Mouse (Mus musculus) heart, embryonic 12.5 days (tissue): ENCODE results near the gene Fmo6. TPM values are rescaled to one million over a fixed set of nuclear protein-coding genes. Genes with fewer than 3 reads are reported as not detected.

Experiments used
- ATAC-seq: fragments of 200-750 bp; cut with Nextera tagmentation; 2 replicates; pipeline ENCODE4 v1.8.0; 2017; ENCODE audit warnings: moderate TSS enrichment, moderate library complexity; ENCODE audit not compliant: insufficient number of reproducible peaks, low FRiP score
- H3K27ac ChIP-seq: fragments of 300-500 bp; sonication (generic); 2 replicates; pipeline ENCODE4 v1.5.1; 2016; ENCODE audit warnings: mild to moderate bottlenecking, moderate library complexity; ENCODE audit not compliant: poor library complexity, severe bottlenecking
- H3K27me3 ChIP-seq: fragments of 300-500 bp; sonication (generic); replicated peaks from 2 replicates; pipeline ENCODE4 v1.6.1; 2016; ENCODE audit warnings: mild to moderate bottlenecking, moderate library complexity
- H3K36me3 ChIP-seq: fragments of 300-500 bp; sonication (generic); 2 replicates; pipeline ENCODE4 v1.6.1; 2016; ENCODE audit warnings: mild to moderate bottlenecking, moderate library complexity
- H3K4me1 ChIP-seq: fragments of 300-500 bp; sonication (generic); replicated peaks from 2 replicates; pipeline ENCODE4 v1.6.1; 2016; ENCODE audit warnings: mild to moderate bottlenecking
- H3K4me2 ChIP-seq: fragments of 300-500 bp; sonication (generic); 2 replicates; pipeline ENCODE4 v1.6.1; 2016; ENCODE audit warnings: mild to moderate bottlenecking, moderate library complexity
- H3K4me3 ChIP-seq: fragments of 300-500 bp; sonication (generic); 2 replicates; pipeline ENCODE4 v1.5.1; 2016; ENCODE audit warnings: mild to moderate bottlenecking
- H3K9ac ChIP-seq: fragments of 300-500 bp; sonication (generic); 2 replicates; pipeline ENCODE4 v1.6.1; 2016; ENCODE audit warnings: mild to moderate bottlenecking, moderate library complexity
- H3K9me3 ChIP-seq: fragments of 300-500 bp; sonication (generic); replicated peaks from 2 replicates; pipeline ENCODE4 v1.6.1; 2016; ENCODE audit warnings: mild to moderate bottlenecking, moderate library complexity
- WGBS: fragments of 180-500 bp; shearing (Covaris S2); methylation state at CpG from one replicate; pipeline ENCODE4 v1.1.7; 2016; 5-methylcytosine and 5-hydroxymethylcytosine counted together
- polyA plus RNA-seq: library from polyadenylated mRNA; unstranded; fragments of >200 nt; fragmentation: Nextera tagmentation; extraction: Ambion mirVana; gene quantifications from 2 replicates; pipeline ENCODE4 v1.2.1, GENCODE M21; 2016

Gene Fmo6
- not detected in 2 replicates for polyA plus RNA-seq

- Histone ChIP-seq H3K9me3 (no peaks in the 10 kb centered on the region), H3K27ac (no peak within 1 kb of the TSS), H3K36me3 (no peaks in the 10 kb centered on the region), H3K4me1 (no peaks in the 10 kb centered on the region), H3K9ac (no peak within 1 kb of the TSS), H3K4me2 (no peak within 1 kb of the TSS), H3K27me3 (no peaks in the 10 kb centered on the region), H3K4me3 (no peak within 1 kb of the TSS)
- 80% methylated on average over 6 of the region's 6 CpGs for WGBS
- no peak for ATAC-seq
Measured at GRCm38 (mm10) chr1:162937415-162937814, at the start of gene Fmo6. Gene Fmo6 (minus strand): TSS chr1:162937515.

DNA sequence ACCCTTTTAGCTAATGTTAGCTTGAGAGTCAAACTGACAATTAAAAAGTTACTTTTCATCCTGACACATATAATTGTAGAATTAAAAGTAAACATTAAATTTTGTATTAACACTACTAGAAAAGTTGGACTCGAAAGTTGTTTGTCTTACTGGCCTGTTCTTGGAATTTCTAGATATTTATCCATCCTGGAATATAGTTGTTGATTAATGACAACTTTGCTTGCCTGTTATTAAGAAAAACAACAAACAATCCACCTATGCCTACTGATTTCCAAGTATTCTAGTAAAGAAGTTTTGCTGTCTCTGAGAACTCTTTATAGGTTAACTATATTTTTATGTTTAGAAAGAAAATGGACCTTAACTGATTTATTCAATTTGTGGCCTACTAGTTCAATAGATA is 49.5 kb upstream of the Fmo6 start:
- no peaks in the 10 kb centered on the region for H3K4me1 ChIP-seq
- 77% methylated on average over 1 of the region's 1 CpGs for WGBS
- H3K36me3 ChIP-seq = no peaks in the 10 kb centered on the region
- no peaks in the 10 kb centered on the region; the same call in 1 of the 2 replicates for H3K9me3 ChIP-seq
- H3K4me2 ChIP-seq = no peak overlapping the region
- H3K9ac ChIP-seq = no peak overlapping the region
- no peak overlapping the region for H3K27ac ChIP-seq
- no peaks in the 10 kb centered on the region for H3K27me3 ChIP-seq
- no peak overlapping the region for H3K4me3 ChIP-seq
- ATAC-seq = no peak

DNA sequence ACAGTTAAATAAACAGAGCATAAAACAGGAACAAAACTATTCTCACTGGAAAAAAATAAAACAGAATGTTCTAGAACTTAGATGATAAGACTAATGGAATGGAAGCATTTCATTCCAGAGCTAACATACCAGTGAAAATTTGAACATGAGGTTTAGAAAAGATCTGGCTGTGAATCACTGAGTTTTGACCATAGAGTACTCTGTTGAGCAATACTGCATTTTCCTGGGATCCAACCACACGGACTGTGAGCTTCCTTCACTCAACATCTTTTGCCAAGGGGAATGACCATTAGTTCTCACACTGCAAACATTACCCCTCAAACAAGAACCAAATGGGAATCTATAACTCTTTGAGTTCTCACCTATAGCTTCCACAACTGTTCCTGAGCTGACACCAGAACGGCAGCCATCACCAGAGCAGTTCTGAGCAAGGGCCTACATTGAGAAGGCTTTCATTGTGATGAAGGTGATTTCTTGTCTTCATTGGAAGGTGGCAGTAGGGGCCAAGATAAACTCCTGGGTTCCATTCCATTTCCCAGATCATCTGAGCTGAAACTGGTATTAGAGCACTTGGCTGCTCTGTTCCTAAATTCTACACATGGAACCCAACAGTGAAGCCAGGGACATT is 48.9 kb upstream of the Fmo6 start:
- no peaks in the 10 kb centered on the region; the same call in 1 of the 2 replicates for H3K9me3 ChIP-seq
- 69% methylated on average over 2 of the region's 2 CpGs for WGBS
- H3K27me3 ChIP-seq = no peaks in the 10 kb centered on the region
- H3K27ac ChIP-seq = no peak overlapping the region
- H3K9ac ChIP-seq = no peak overlapping the region
- no peak overlapping the region for H3K4me2 ChIP-seq
- no peaks in the 10 kb centered on the region for H3K4me1 ChIP-seq
- H3K4me3 ChIP-seq = no peak overlapping the region
- no peaks in the 10 kb centered on the region for H3K36me3 ChIP-seq
- ATAC-seq = no peak

- Histone ChIP-seq H3K27me3 (no peaks in the 10 kb centered on the region), H3K4me2 (no peak within 1 kb of the TSS), H3K9me3 (no peaks in the 10 kb centered on the region), H3K4me1 (no peaks in the 10 kb centered on the region), H3K4me3 (no peak within 1 kb of the TSS), H3K36me3 (no peaks in the 10 kb centered on the region), H3K27ac (no peak within 1 kb of the TSS), H3K9ac (no peak within 1 kb of the TSS)
- no peak for ATAC-seq
- WGBS = 53% methylated on average over 1 of the region's 1 CpGs
Measured at GRCm38 (mm10) chr1:162984428-162984827, 47.1 kb upstream of the Fmo6 start, which contains the start of gene Fmo3. Gene Fmo3 (minus strand): TSS chr1:162984528.

- H3K4me2 ChIP-seq = no peak overlapping the region
- no peak overlapping the region for H3K27ac ChIP-seq
- H3K4me1 ChIP-seq = no peaks in the 10 kb centered on the region
- no peak overlapping the region for H3K9ac ChIP-seq
- 59% methylated on average over 2 of the region's 2 CpGs for WGBS
- H3K9me3 ChIP-seq = no peaks in the 10 kb centered on the region
- no peak for ATAC-seq
- H3K36me3 ChIP-seq = no peaks in the 10 kb centered on the region
- H3K4me3 ChIP-seq = no peak overlapping the region
- no peaks in the 10 kb centered on the region for H3K27me3 ChIP-seq
Measured at GRCm38 (mm10) chr1:162963556-162963955, 26.2 kb upstream of the Fmo6 start.

DNA sequence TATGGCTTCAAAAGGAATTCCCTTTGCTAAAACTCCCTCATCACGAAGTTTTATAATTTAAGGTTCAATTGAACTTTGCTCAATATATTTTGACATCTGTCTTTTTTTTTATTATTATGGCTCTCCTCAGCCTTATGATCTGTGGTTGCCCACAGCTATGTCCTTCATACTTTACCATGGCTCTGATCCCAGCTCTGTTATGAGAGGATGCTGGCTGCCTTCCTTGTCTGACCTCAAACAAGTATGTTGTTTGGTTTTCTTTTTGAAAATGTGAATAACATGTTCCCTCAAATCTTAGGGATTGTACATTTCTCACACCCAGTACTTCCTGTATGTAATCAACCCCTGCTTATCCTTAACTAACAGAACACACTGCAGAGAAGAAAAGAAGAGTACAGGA is 20.1 kb upstream of the Fmo6 start:
- Histone ChIP-seq H3K36me3 (no peaks in the 10 kb centered on the region), H3K27ac (no peak overlapping the region), H3K4me1 (no peaks in the 10 kb centered on the region; the same call in 1 of the 2 replicates), H3K4me2 (no peak overlapping the region), H3K9me3 (no peaks in the 10 kb centered on the region), H3K27me3 (no peaks in the 10 kb centered on the region), H3K4me3 (no peak overlapping the region), H3K9ac (no peak overlapping the region)
- WGBS = 79% methylated on average over 1 of the region's 1 CpGs
- ATAC-seq = no peak

- Histone ChIP-seq H3K27me3 (no peaks in the 10 kb centered on the region), H3K4me1 (no peaks in the 10 kb centered on the region; the same call in 1 of the 2 replicates), H3K4me2 (no peak overlapping the region), H3K27ac (no peak overlapping the region), H3K4me3 (no peak overlapping the region), H3K9me3 (no peaks in the 10 kb centered on the region), H3K36me3 (no peaks in the 10 kb centered on the region), H3K9ac (no peak overlapping the region)
- whole genome bisulfite sequencing = 56% methylated on average over 2 of the region's 2 CpGs
- no peak for ATAC-seq
Measured at GRCm38 (mm10) chr1:162953079-162953478, 15.8 kb upstream of the Fmo6 start.

- Histone ChIP-seq H3K36me3 (no peaks in the 10 kb centered on the region), H3K4me2 (no peak overlapping the region), H3K9me3 (no peaks in the 10 kb centered on the region), H3K9ac (no peak overlapping the region), H3K4me3 (no peak overlapping the region), H3K4me1 (no peaks in the 10 kb centered on the region; the same call in 1 of the 2 replicates), H3K27me3 (no peaks in the 10 kb centered on the region), H3K27ac (no peak overlapping the region)
- ATAC-seq = no peak
- 76% methylated on average over 1 of the region's 1 CpGs for WGBS
Measured at GRCm38 (mm10) chr1:162949763-162950162, 12.4 kb upstream of the Fmo6 start.

GRCm38 (mm10) chr1:162947934-162948333 is 10.6 kb upstream of the Fmo6 start:
- WGBS = 86% methylated on average over 6 of the region's 6 CpGs
- H3K27ac ChIP-seq = no peak overlapping the region

DNA sequence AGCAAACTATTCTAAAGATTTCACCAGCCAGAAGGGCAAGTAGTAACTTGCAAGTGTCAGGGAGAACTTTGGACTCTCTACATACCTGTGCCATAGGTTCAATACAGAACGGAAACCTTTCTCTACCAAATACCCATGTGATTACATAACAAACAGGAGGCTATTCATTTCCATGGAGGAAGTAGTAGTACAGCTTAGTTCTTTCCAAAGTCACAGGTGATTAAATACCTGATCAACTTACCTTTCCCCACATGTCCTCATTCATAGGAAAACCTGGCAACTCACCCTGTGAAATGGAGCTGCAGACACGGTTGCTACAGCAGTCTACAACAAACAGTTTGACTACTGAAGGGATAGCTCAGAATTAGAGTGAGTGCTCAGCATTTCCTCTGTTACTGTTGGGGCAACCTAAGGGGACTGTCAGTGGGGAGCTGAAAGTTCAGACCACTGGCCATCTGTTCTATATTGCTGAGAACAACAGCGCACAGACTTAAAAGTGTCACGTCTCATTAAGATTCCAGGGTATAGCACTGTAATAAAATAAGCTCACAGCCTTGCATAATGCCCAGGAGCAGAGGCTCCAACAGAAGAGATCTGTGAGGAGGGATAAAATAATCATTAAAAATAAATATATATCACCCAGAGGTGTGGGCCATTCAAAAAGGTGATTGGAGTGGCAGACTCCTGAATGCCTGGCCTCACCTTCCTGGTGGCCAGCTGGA is 9.7 kb upstream of the Fmo6 start:
- H3K4me2 ChIP-seq = no peak overlapping the region
- H3K36me3 ChIP-seq = no peaks in the 10 kb centered on the region
- H3K4me3 ChIP-seq = no peak overlapping the region
- no peaks in the 10 kb centered on the region for H3K9me3 ChIP-seq
- no peak overlapping the region for H3K9ac ChIP-seq
- H3K27me3 ChIP-seq = no peaks in the 10 kb centered on the region
- WGBS = 80% methylated on average over 4 of the region's 4 CpGs
- no peak for ATAC-seq
- no peaks in the 10 kb centered on the region for H3K4me1 ChIP-seq
- H3K27ac ChIP-seq = no peak overlapping the region

More at GRCm38 (mm10) chr1:162947934-162948333, 10.6 kb upstream of the Fmo6 start:
- Histone ChIP-seq H3K9me3 (no peaks in the 10 kb centered on the region), H3K36me3 (no peaks in the 10 kb centered on the region), H3K9ac (no peak overlapping the region), H3K4me3 (no peak overlapping the region), H3K4me2 (no peak overlapping the region), H3K27me3 (no peaks in the 10 kb centered on the region), H3K4me1 (no peaks in the 10 kb centered on the region)
- no peak for ATAC-seq

GRCm38 (mm10) chr1:162943700-162944099 is 6.4 kb upstream of the Fmo6 start:
- no peaks in the 10 kb centered on the region for H3K27me3 ChIP-seq
- WGBS = 58% methylated on average over 6 of the region's 6 CpGs

More at GRCm38 (mm10) chr1:162943700-162944099, 6.4 kb upstream of the Fmo6 start:
- Histone ChIP-seq H3K4me2 (no peak overlapping the region), H3K4me1 (no peaks in the 10 kb centered on the region), H3K9me3 (no peaks in the 10 kb centered on the region), H3K4me3 (no peak overlapping the region), H3K27ac (no peak overlapping the region), H3K36me3 (no peaks in the 10 kb centered on the region), H3K9ac (no peak overlapping the region)
- ATAC-seq = no peak
